9 mouse cellular contexts compared by ENCODE assay signal in the genomic region with DNA sequence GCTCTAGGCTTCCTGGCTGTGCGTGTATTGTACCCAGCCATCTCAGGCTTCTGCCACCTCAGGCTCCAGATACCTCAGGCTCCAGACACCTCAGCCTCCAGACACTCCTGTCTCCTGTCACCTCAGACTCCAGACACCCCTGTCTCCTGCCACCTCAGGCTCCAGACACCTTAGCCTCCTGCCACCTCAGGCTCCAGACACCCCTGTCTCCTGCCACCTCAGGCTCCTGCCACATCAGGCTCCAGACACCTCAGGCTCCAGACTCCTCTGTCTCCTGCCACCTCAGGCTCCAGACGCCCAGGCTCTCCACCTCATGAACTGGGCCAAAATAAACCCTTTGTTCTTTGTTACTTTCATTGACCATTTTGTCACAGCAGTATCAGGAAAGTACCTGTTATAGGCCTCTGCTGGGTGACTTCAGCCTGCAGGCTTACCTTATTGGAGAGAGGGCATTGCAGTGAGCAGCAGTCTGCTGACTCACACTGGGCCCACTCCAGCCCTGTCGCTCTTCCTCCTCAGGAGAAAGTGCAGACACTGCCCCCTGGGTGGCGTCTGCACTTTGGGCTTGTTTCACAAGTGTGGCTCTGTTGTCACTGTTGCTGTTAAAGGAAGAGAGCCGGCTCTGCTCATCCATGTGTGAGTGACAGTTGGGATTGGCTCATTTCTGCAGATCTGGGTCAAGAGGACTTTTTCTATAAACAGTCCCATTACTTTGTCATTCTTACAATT.
DNase-seq lines count a peak whose midpoint lies in the region; ATAC-seq and TF ChIP-seq lines count a peak whose summit lies in the region.
"Had no signal": no experiment of that assay in that cellular context is flagged by ENCODE, and none has a peak within 500 bp of the region (broad histone marks: within the 10 kb centered on the region; RNA-seq: fewer than 3 reads in every experiment).

No protein-coding gene starts in this region.

- DNase-seq in left cerebral cortex, adult 2 months (ENCODE audit: extremely low spot score in 1 of 2, low spot score in 2 of 2): no peak
- no peak for DNase-seq in left cerebral cortex, adult 11 months (ENCODE audit: low spot score)
- peak; percentile 58 for DNase-seq in embryo, embryonic 11 days
- DNase-seq in liver, postnatal 0 days: peak; percentile 79
- DNase-seq in skeletal muscle tissue, adult 2 months (ENCODE audit: low read depth, low spot score): peak; percentile 62
- no peak for DNase-seq in right cerebral cortex, postnatal 4 days
- no peak for DNase-seq in gastrocnemius, postnatal 10 days

- no peak overlapping the region for H3K4me3 ChIP-seq in left cerebral cortex, adult 2 months
- H3K4me3 ChIP-seq in intestine, embryonic 15.5 days (replicated peaks): no peak overlapping the region
- no peak overlapping the region for H3K4me3 ChIP-seq in liver, postnatal 0 days (ENCODE audit: low read depth, low read length)
- H3K4me3 ChIP-seq: neural tube, embryonic 12.5 days had no signal

- H3K27ac ChIP-seq in left cerebral cortex, adult 2 months: no peak overlapping the region; the same call in 1 of the 2 replicates
- H3K27ac ChIP-seq in intestine, embryonic 15.5 days: peak overlapping the region; percentile 91
- H3K27ac ChIP-seq in liver, postnatal 0 days (ENCODE audit: low read depth): peak overlapping the region; percentile 95
- H3K27ac ChIP-seq: neural tube, embryonic 12.5 days had no signal

- peak; percentile 61 for ATAC-seq in intestine, embryonic 15.5 days
- peak; percentile 62 for ATAC-seq in liver, postnatal 0 days

- no peak overlapping the region for H3K9ac ChIP-seq in intestine, embryonic 15.5 days
- 0 out of 2 replicates have a peak overlapping the region, but pooled peaks have one; percentile 16 for H3K9ac ChIP-seq in liver, postnatal 0 days (replicated peaks)
- H3K9ac ChIP-seq: neural tube, embryonic 12.5 days had no signal

- intact Hi-C loops in left cerebral cortex, adult 2 months (cut with DNase I): loop anchor here (5.0 kb wide), 1 partner anchor 47 kb away; no protein-coding TSS in a partner anchor

- peaks cover 13% of the 10 kb centered on the region; the same call in 1 of the 2 replicates for H3K36me3 ChIP-seq in intestine, embryonic 15.5 days
- no peaks in the 10 kb centered on the region; the same call in 1 of the 2 replicates for H3K36me3 ChIP-seq in liver, postnatal 0 days (replicated peaks; ENCODE audit: insufficient read depth, low read length)
- H3K36me3 ChIP-seq: neural tube, embryonic 12.5 days had no signal

- H3K4me1 ChIP-seq in intestine, embryonic 15.5 days (replicated peaks): peaks cover 14% of the 10 kb centered on the region; the same call in 1 of the 2 replicates
- H3K4me1 ChIP-seq in liver, postnatal 0 days (ENCODE audit: insufficient read depth): peaks cover 28% of the 10 kb centered on the region

- TF ChIP-seq EP300 in liver, postnatal 0 days (IDR thresholded peaks at IDR 0.05; ENCODE audit: low read depth): peak; percentile 73

- H3K4me2 ChIP-seq in intestine, embryonic 15.5 days (replicated peaks): no peak overlapping the region
- 0 out of 2 replicates have a peak overlapping the region, but pooled peaks have one; percentile 16 for H3K4me2 ChIP-seq in liver, postnatal 0 days (ENCODE audit: low read depth, low read length)
- H3K4me2 ChIP-seq: neural tube, embryonic 12.5 days had no signal

- WGBS in intestine, embryonic 15.5 days: 40% methylated on average over 5 of the region's 5 CpGs
- 36% methylated on average over 5 of the region's 5 CpGs for WGBS in liver, postnatal 0 days (ENCODE audit: insufficient replicate concordance)

- peak; percentile 25 for TF ChIP-seq CTCF in left cerebral cortex, adult 2 months (IDR thresholded peaks at IDR 0.05)
- TF ChIP-seq CTCF in liver, postnatal 0 days (IDR thresholded peaks at IDR 0.05; ENCODE audit: low read depth): peak; percentile 70

- H3K27me3 ChIP-seq in intestine, embryonic 15.5 days (replicated peaks): no peaks in the 10 kb centered on the region
- H3K27me3 ChIP-seq in liver, postnatal 0 days (ENCODE audit: insufficient read depth, low read length): no peaks in the 10 kb centered on the region
- H3K27me3 ChIP-seq: neural tube, embryonic 12.5 days had no signal

- no peaks in the 10 kb centered on the region for H3K9me3 ChIP-seq in intestine, embryonic 15.5 days
- H3K9me3 ChIP-seq in liver, postnatal 0 days (ENCODE audit: low read length): no peaks in the 10 kb centered on the region
- H3K9me3 ChIP-seq: neural tube, embryonic 12.5 days had no signal

Comparison
In these comparisons a context has a peak if more than half of its experiments do, and no peak if none do; other contexts are left out.
1. DNase-seq: peak in embryo, embryonic 11 days (single experiment), liver, postnatal 0 days (single experiment) and skeletal muscle tissue, adult 2 months (single experiment); none in left cerebral cortex, adult 2 months (0 of 2), left cerebral cortex, adult 11 months (single experiment), right cerebral cortex, postnatal 4 days (single experiment) and gastrocnemius, postnatal 10 days (single experiment).